Mouse (Mus musculus): ENCODE measurements at regions not wholly inside any gene's neighbourhood (a gene's known extent, or its start where the extent isn't known, plus 50 kb on each side); places are given as distances from the start of the nearest gene placed in this dataset.

- TF ChIP-seq CTCF (IDR thresholded peaks at IDR 0.05; ENCODE audit: extremely low read depth, insufficient read depth, low read length) (no peak), POLR2A (IDR thresholded peaks at IDR 0.05; ENCODE audit: extremely low read depth, insufficient read depth, low read length) (no peak)
Observed at GRCm38 (mm10) chr17:64484835-64485234, 115.7 kb upstream of the Man2a1 start.
